13 mouse cellular contexts compared by ENCODE assay signal in the genomic region with DNA sequence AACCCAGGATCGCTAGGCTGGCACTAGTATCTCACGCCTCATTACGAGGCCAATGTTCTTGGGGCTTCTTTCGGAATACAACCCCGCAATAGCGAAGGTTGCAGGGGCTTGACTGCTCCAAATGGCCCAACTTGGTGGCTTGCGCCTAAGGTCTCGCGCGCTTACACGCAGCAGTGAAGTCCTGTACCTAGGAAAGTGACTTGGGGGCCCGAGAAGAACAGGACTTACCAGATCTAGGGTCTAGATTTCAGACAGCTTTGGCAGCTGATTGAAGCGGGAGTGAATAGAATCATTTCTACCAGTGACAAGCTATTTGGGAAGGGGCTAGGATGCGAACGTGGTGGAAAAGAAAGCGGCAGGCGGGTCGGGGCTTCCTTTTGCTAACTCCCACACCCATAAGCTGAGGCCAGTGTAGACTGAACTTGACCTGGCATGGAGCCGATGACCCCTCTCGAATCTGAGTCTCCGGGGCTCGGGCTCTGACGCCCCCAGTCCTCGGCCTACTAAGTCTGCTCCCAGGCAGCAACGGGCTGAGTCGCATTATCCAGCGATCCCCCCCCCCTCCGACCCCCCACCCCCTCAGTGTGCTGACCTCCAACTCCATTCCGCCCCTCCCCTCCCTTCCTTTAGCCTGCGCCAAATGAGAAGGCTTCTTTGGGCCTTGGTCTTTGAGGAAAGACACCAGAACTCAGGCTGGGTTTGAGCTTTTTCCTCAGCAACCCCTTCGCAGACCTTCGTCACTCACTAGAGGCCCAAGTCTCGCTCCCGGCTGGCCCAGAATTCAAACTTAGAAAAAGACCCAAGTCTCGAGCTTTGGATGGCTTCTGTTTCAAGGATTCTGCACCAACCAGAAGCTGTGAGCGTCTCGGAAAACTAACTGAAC. TPM values are rescaled to one million over a fixed set of nuclear protein-coding genes. Genes with fewer than 3 reads are reported as not detected.
DNase-seq lines count a peak whose midpoint lies in the region; ATAC-seq lines count a peak whose summit lies in the region.
"Had no signal": no experiment of that assay in that cellular context is flagged by ENCODE, and none has a peak within 500 bp of the region (broad histone marks: within the 10 kb centered on the region; RNA-seq: fewer than 3 reads in every experiment).

No protein-coding gene starts in this region.

- no peak overlapping the region for H3K9ac ChIP-seq in intestine, embryonic 14.5 days (ENCODE audit: low read length)
- no peak overlapping the region for H3K9ac ChIP-seq in intestine, embryonic 15.5 days
- peak overlapping the region; percentile 48 for H3K9ac ChIP-seq in hindbrain, embryonic 12.5 days
- peak overlapping the region; percentile 49 for H3K9ac ChIP-seq in neural tube, embryonic 11.5 days (ENCODE audit: low read length)
- H3K9ac ChIP-seq: lung, embryonic 15.5 days; stomach, embryonic 15.5 days had no signal

- H3K4me3 ChIP-seq in intestine, embryonic 14.5 days (ENCODE audit: low read depth, low read length): no peak overlapping the region
- no peak overlapping the region for H3K4me3 ChIP-seq in intestine, embryonic 15.5 days (replicated peaks)
- H3K4me3 ChIP-seq in hindbrain, embryonic 12.5 days: peak overlapping the region; percentile 27
- H3K4me3 ChIP-seq in neural tube, embryonic 11.5 days (ENCODE audit: low read depth, low read length): peak overlapping the region; percentile 26
- H3K4me3 ChIP-seq: lung, embryonic 15.5 days; stomach, embryonic 15.5 days had no signal

- H3K9me3 ChIP-seq in intestine, embryonic 14.5 days (ENCODE audit: control insufficient read depth, low read length): no peaks in the 10 kb centered on the region
- H3K9me3 ChIP-seq in intestine, embryonic 15.5 days: no peaks in the 10 kb centered on the region
- H3K9me3 ChIP-seq in hindbrain, embryonic 12.5 days (replicated peaks): no peaks in the 10 kb centered on the region
- no peaks in the 10 kb centered on the region for H3K9me3 ChIP-seq in neural tube, embryonic 11.5 days (ENCODE audit: control insufficient read depth, low read length)
- H3K9me3 ChIP-seq: lung, embryonic 15.5 days; stomach, embryonic 15.5 days had no signal

- H3K27ac ChIP-seq in intestine, embryonic 14.5 days (ENCODE audit: low read depth): no peak overlapping the region
- no peak overlapping the region for H3K27ac ChIP-seq in intestine, embryonic 15.5 days
- peak overlapping the region; percentile 71 for H3K27ac ChIP-seq in hindbrain, embryonic 12.5 days
- H3K27ac ChIP-seq in neural tube, embryonic 11.5 days (ENCODE audit: low read depth, low read length): peak overlapping the region; percentile 81
- H3K27ac ChIP-seq: lung, embryonic 15.5 days; stomach, embryonic 15.5 days had no signal

- no peaks in the 10 kb centered on the region for H3K36me3 ChIP-seq in intestine, embryonic 14.5 days (ENCODE audit: control insufficient read depth, insufficient read depth, low read length)
- no peaks in the 10 kb centered on the region for H3K36me3 ChIP-seq in intestine, embryonic 15.5 days
- H3K36me3 ChIP-seq in hindbrain, embryonic 12.5 days: no peaks in the 10 kb centered on the region
- H3K36me3 ChIP-seq in neural tube, embryonic 11.5 days (ENCODE audit: control insufficient read depth, insufficient read depth, low read length): no peaks in the 10 kb centered on the region
- H3K36me3 ChIP-seq: lung, embryonic 15.5 days; stomach, embryonic 15.5 days had no signal

- no peak overlapping the region for H3K4me2 ChIP-seq in intestine, embryonic 14.5 days (ENCODE audit: low read length)
- H3K4me2 ChIP-seq in intestine, embryonic 15.5 days (replicated peaks): no peak overlapping the region
- H3K4me2 ChIP-seq in hindbrain, embryonic 12.5 days (replicated peaks): peak overlapping the region; percentile 53
- peak overlapping the region; percentile 35 for H3K4me2 ChIP-seq in neural tube, embryonic 11.5 days (ENCODE audit: low read depth)
- H3K4me2 ChIP-seq: lung, embryonic 15.5 days; stomach, embryonic 15.5 days had no signal

- ATAC-seq in intestine, embryonic 14.5 days (replicated peaks; ENCODE audit: low FRiP score, low TSS enrichment, low read depth): no peak
- ATAC-seq in intestine, embryonic 15.5 days: no peak
- ATAC-seq in hindbrain, embryonic 12.5 days (ENCODE audit: low FRiP score): no peak
- ATAC-seq in neural tube, embryonic 11.5 days (ENCODE audit: insufficient read depth, low FRiP score, low TSS enrichment): no peak
- ATAC-seq: Patski had no signal

- DNase-seq in intestine, embryonic 14.5 days (ENCODE audit: low spot score): peak; percentile 53
- DNase-seq in embryo, embryonic 10.5 days (ENCODE audit: low spot score): peak; percentile 65
- peak; percentile 55 for DNase-seq in neural tube, embryonic 11.5 days (ENCODE audit: low spot score)
- DNase-seq in right cerebral cortex, postnatal 36 days (ENCODE audit: low spot score in 2 of 2): no peak
- DNase-seq in layer of hippocampus, postnatal 36 days: no peak
- DNase-seq in heart, adult 8-10 months (ENCODE audit: low spot score): no peak

- no peaks in the 10 kb centered on the region for H3K4me1 ChIP-seq in intestine, embryonic 14.5 days (replicated peaks; ENCODE audit: control insufficient read depth, insufficient read depth, low read length)
- no peaks in the 10 kb centered on the region for H3K4me1 ChIP-seq in intestine, embryonic 15.5 days (replicated peaks)
- peaks cover 16% of the 10 kb centered on the region; the same call in 1 of the 2 replicates for H3K4me1 ChIP-seq in hindbrain, embryonic 12.5 days
- peaks cover 3% of the 10 kb centered on the region; the same call in 1 of the 2 replicates for H3K4me1 ChIP-seq in neural tube, embryonic 11.5 days (ENCODE audit: control insufficient read depth, insufficient read depth, low read length)
- H3K4me1 ChIP-seq: stomach, embryonic 15.5 days had no signal

- H3K27me3 ChIP-seq in intestine, embryonic 14.5 days (replicated peaks; ENCODE audit: control insufficient read depth, insufficient read depth, low read length): peaks cover 95% of the 10 kb centered on the region
- H3K27me3 ChIP-seq in intestine, embryonic 15.5 days (replicated peaks): peaks cover 72% of the 10 kb centered on the region
- peaks cover 75% of the 10 kb centered on the region for H3K27me3 ChIP-seq in hindbrain, embryonic 12.5 days
- peaks cover 67% of the 10 kb centered on the region for H3K27me3 ChIP-seq in neural tube, embryonic 11.5 days (ENCODE audit: control insufficient read depth, insufficient read depth, low read length)

- 2% methylated on average over 37 of the region's 37 CpGs for WGBS in intestine, embryonic 14.5 days
- 2% methylated on average over 37 of the region's 37 CpGs for WGBS in intestine, embryonic 15.5 days
- 1% methylated on average over 37 of the region's 37 CpGs for WGBS in hindbrain, embryonic 12.5 days
- 2% methylated on average over 34 of the region's 37 CpGs for WGBS in neural tube, embryonic 11.5 days

RNA-seq across cellular contexts. Expression of a gene that starts 8.4 kb away (rescaled TPM):
- polyA plus RNA-seq in intestine, embryonic 14.5 days (2014; fragmentation: Nextera tagmentation; extraction: Ambion mirVana): not detected in 2 replicates
- 0.16 TPM in 1 of 2 replicates, not detected in the other for polyA plus RNA-seq in intestine, embryonic 15.5 days (2015; fragmentation: Nextera tagmentation; extraction: Ambion mirVana)
- 54.0 and 55.0 TPM in 2 replicates for polyA plus RNA-seq in hindbrain, embryonic 12.5 days (2016; fragmentation: Nextera tagmentation; extraction: Ambion mirVana)
- polyA plus RNA-seq in neural tube, embryonic 11.5 days (2014; fragmentation: Nextera tagmentation; extraction: Ambion mirVana): 52.2 and 58.1 TPM in 2 replicates
- total RNA-seq in layer of hippocampus, postnatal 36 days (2021): 1 to 10 TPM; 2.8 to 4.4 TPM
- not detected for total RNA-seq in heart, adult 8-10 months (2022)
- total RNA-seq: hematopoietic stem cell, adult 5-6 weeks; neutrophil, adult 5-6 weeks had no signal
- polyA plus RNA-seq: lung, embryonic 15.5 days; Patski had no signal

RNA-seq across cellular contexts. Expression of a gene that starts 11.8 kb away (rescaled TPM):
- not detected in 2 replicates for polyA plus RNA-seq in intestine, embryonic 14.5 days (2014; fragmentation: Nextera tagmentation; extraction: Ambion mirVana)
- polyA plus RNA-seq in intestine, embryonic 15.5 days (2015; fragmentation: Nextera tagmentation; extraction: Ambion mirVana): 0.09 TPM in 1 of 2 replicates, not detected in the other
- 17.0 and 17.9 TPM in 2 replicates for polyA plus RNA-seq in hindbrain, embryonic 12.5 days (2016; fragmentation: Nextera tagmentation; extraction: Ambion mirVana)
- polyA plus RNA-seq in neural tube, embryonic 11.5 days (2014; fragmentation: Nextera tagmentation; extraction: Ambion mirVana): 17.3 and 17.9 TPM in 2 replicates
- 10 to 100 TPM in 1 of 2 experiments, 1 to 10 TPM in 1; 9.2 to 13.7 TPM for total RNA-seq in layer of hippocampus, postnatal 36 days (2021)
- total RNA-seq in heart, adult 8-10 months (2022): under 1 TPM in 1 of 4 experiments, not detected in 3; 0.06 TPM
- total RNA-seq: hematopoietic stem cell, adult 5-6 weeks; neutrophil, adult 5-6 weeks had no signal
- polyA plus RNA-seq: Patski had no signal

Comparison
In these comparisons a context has a peak if more than half of its experiments do, and no peak if none do; other contexts are left out.
1. DNase-seq: peak in intestine, embryonic 14.5 days (single experiment), embryo, embryonic 10.5 days (single experiment) and neural tube, embryonic 11.5 days (single experiment); none in right cerebral cortex, postnatal 36 days (0 of 2), layer of hippocampus, postnatal 36 days (0 of 2) and heart, adult 8-10 months (single experiment).
2. H3K27ac ChIP-seq: peak in hindbrain, embryonic 12.5 days (single experiment) and neural tube, embryonic 11.5 days (single experiment); none in intestine, embryonic 14.5 days (single experiment) and intestine, embryonic 15.5 days (single experiment).
3. H3K4me2 ChIP-seq: peak in hindbrain, embryonic 12.5 days (single experiment) and neural tube, embryonic 11.5 days (single experiment); none in intestine, embryonic 14.5 days (single experiment) and intestine, embryonic 15.5 days (single experiment).
4. H3K4me3 ChIP-seq: peak in hindbrain, embryonic 12.5 days (single experiment) and neural tube, embryonic 11.5 days (single experiment); none in intestine, embryonic 14.5 days (single experiment) and intestine, embryonic 15.5 days (single experiment).
5. H3K9ac ChIP-seq: peak in hindbrain, embryonic 12.5 days (single experiment) and neural tube, embryonic 11.5 days (single experiment); none in intestine, embryonic 14.5 days (single experiment) and intestine, embryonic 15.5 days (single experiment).
6. RNA of a gene that starts 8.4 kb away (polyA plus RNA-seq): 52.2 to 58.1 TPM in neural tube, embryonic 11.5 days and 54.0 to 55.0 TPM in hindbrain, embryonic 12.5 days; 0.16 TPM in intestine, embryonic 15.5 days and not detected in intestine, embryonic 14.5 days; every median in the first group is over 10 times any median in the second.
7. RNA of a gene that starts 11.8 kb away (polyA plus RNA-seq): 17.3 to 17.9 TPM in neural tube, embryonic 11.5 days and 17.0 to 17.9 TPM in hindbrain, embryonic 12.5 days; not detected in intestine, embryonic 14.5 days and 0.09 TPM in intestine, embryonic 15.5 days; every median in the first group is over 10 times any median in the second.